Mouse (Mus musculus): ENCODE results near the gene Ciart. TPM values are rescaled to one million over a fixed set of nuclear protein-coding genes. Genes with fewer than 3 reads are reported as not detected.

Ciart gene
- polyA plus RNA-seq, 1 experiment from 2014 or later, result 2.7 TPM

DNA sequence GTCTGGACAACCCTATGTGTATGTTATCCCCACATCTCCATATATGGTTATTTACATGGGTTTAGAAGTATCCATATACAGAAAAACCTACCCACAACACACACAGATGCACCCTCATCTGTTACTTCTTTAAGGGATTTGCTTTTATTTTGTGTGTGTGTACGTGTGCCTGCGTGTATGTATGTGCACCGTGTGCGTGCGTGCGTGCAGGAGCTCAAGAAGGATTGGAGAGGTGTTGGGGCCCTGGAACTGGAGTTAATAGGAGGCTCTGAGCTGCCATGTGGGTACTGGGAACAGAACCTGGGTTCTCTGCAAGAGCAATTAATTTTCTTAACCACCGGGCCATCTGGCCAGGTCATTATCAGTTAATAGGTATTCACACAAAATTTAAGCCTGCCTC lies 10.0 kb downstream of the Ciart start:
- Histone ChIP-seq H3K4me1 (replicated peaks; ENCODE audit: control insufficient read depth, insufficient read depth, low read length) (peaks cover 14% of the 10 kb centered on the region), H3K9ac (peak overlapping the region; percentile 71), H3K9me3 (ENCODE audit: control insufficient read depth, low read length) (no peaks in the 10 kb centered on the region), H3K4me3 (replicated peaks; ENCODE audit: low read length) (peak overlapping the region; percentile 61), H3K4me2 (replicated peaks) (peak overlapping the region; percentile 70), H3K27ac (no peak overlapping the region), H3K36me3 (replicated peaks; ENCODE audit: control insufficient read depth, insufficient read depth) (peaks cover 18% of the 10 kb centered on the region), H3K27me3 (ENCODE audit: control insufficient read depth, insufficient read depth, low read length) (no peaks in the 10 kb centered on the region)
- ATAC-seq (ENCODE audit: low FRiP score) (no peak), DNase-seq (ENCODE audit: low spot score) (no peak)
- 89% methylated on average over 7 of the region's 7 CpGs for WGBS

DNA sequence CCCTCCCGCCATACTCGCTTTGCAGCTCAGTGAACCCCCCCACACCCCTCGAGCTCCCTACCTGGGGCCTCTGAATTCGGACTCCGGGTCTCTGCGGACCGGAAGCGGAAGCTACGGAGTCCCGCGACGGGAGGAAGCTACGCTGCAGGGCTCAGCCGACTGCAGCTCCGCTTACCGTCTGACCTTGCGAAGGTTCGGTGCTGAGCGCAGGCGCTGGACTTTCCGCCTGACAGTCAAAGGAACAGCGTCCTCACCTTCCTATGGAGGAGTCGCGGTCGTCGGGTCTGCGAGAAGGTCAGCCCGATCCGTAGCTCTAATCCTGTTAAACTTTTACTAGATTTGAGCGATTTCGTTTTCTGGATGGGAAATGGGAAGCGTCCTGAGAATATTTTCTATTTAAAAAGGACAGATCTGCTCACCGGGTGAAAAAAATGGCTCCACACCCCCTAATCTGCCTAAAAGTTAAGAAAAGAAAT lies 10.6 kb downstream of the Ciart start, which contains the start of gene Mrps21:
Mrps21 (minus strand) TSS at position 128 of the 476 bp plus-strand sequence.
- DNase-seq (ENCODE audit: low spot score) (peak; percentile 88), ATAC-seq (ENCODE audit: low FRiP score) (peak; percentile 93)
- H3K9ac ChIP-seq, result peak within 1 kb of the TSS; percentile 71
- H3K4me3 ChIP-seq (replicated peaks; ENCODE audit: low read length), result peak within 1 kb of the TSS; percentile 61
- WGBS, result under 1% methylated on average over 33 of the region's 33 CpGs
- peaks cover 14% of the 10 kb centered on the region for H3K4me1 ChIP-seq (replicated peaks; ENCODE audit: control insufficient read depth, insufficient read depth, low read length)
- H3K9me3 ChIP-seq (ENCODE audit: control insufficient read depth, low read length), result no peaks in the 10 kb centered on the region
- H3K27ac ChIP-seq, result peak within 1 kb of the TSS; percentile 74
- H3K4me2 ChIP-seq (replicated peaks), result peak within 1 kb of the TSS; percentile 70
- peaks cover 22% of the 10 kb centered on the region for H3K36me3 ChIP-seq (replicated peaks; ENCODE audit: control insufficient read depth, insufficient read depth)
- no peaks in the 10 kb centered on the region for H3K27me3 ChIP-seq (ENCODE audit: control insufficient read depth, insufficient read depth, low read length)

DNA sequence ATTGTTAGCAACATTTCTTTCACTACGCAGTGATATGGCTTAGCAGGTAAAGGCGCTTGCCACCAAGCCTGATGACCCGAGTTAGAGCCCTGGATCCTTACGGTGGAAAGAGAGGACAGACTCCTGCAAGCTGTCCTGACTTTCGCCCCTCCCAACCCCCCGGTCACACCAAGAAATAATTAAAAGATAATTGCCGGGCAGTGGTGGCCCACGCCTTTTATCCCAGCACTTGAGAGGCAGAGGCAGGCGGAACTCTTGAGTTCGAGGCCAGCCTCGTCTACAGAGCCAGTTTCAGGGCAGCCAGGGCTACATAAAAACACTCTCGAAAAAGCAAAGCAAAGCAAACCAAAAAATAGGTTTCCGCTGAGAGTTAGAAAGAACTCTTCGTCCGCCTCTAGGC lies 11.1 kb downstream of the Ciart start:
- ATAC-seq (ENCODE audit: low FRiP score), result peak; percentile 41; the same call in 1 of the 2 replicates

DNA sequence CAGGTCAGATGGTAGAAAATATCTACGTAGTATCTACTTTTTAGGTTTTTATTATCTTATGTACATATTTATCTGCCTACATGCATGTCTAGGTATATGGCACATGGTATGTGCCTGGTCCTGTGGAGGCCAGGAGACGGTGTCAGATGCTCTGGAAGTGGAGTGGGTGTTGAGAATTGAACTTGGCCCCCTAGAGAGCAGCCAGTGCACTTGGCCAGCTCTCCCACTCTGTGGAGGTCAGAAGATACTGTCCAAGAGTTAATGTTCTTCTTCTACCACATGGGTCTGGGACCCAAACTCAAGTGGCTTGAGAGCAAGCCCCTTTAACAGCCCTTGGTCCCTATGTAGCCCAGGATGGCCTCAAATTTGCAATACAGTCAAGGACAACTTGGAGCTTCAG lies 14.6 kb downstream of the Ciart start:
- H3K4me1 ChIP-seq (replicated peaks; ENCODE audit: control insufficient read depth, insufficient read depth, low read length), result peaks cover 10% of the 10 kb centered on the region
- 92% methylated on average over 2 of the region's 2 CpGs for whole genome bisulfite sequencing
- ATAC-seq (ENCODE audit: low FRiP score), result no peak
- peaks cover 38% of the 10 kb centered on the region for H3K36me3 ChIP-seq (replicated peaks; ENCODE audit: control insufficient read depth, insufficient read depth)
- no peak for DNase-seq (ENCODE audit: low spot score)
- H3K27ac ChIP-seq, result no peak overlapping the region
- no peak overlapping the region for H3K4me2 ChIP-seq (replicated peaks)
- H3K4me3 ChIP-seq (replicated peaks; ENCODE audit: low read length), result no peak overlapping the region
- H3K9ac ChIP-seq, result no peak overlapping the region
- H3K27me3 ChIP-seq (ENCODE audit: control insufficient read depth, insufficient read depth, low read length), result no peaks in the 10 kb centered on the region
- H3K9me3 ChIP-seq (ENCODE audit: control insufficient read depth, low read length), result no peaks in the 10 kb centered on the region

More for the DNA sequence above, 11.1 kb downstream of the Ciart start:
- Histone ChIP-seq H3K9ac (peak overlapping the region; percentile 71), H3K9me3 (ENCODE audit: control insufficient read depth, low read length) (no peaks in the 10 kb centered on the region), H3K27ac (peak overlapping the region; percentile 74), H3K36me3 (replicated peaks; ENCODE audit: control insufficient read depth, insufficient read depth) (peaks cover 22% of the 10 kb centered on the region), H3K4me1 (replicated peaks; ENCODE audit: control insufficient read depth, insufficient read depth, low read length) (peaks cover 14% of the 10 kb centered on the region), H3K27me3 (ENCODE audit: control insufficient read depth, insufficient read depth, low read length) (no peaks in the 10 kb centered on the region), H3K4me2 (replicated peaks) (peak overlapping the region; percentile 70), H3K4me3 (replicated peaks; ENCODE audit: low read length) (peak overlapping the region; percentile 61)
- DNase-seq (ENCODE audit: low spot score), result no peak
- 6% methylated on average over 15 of the region's 15 CpGs for WGBS

DNA sequence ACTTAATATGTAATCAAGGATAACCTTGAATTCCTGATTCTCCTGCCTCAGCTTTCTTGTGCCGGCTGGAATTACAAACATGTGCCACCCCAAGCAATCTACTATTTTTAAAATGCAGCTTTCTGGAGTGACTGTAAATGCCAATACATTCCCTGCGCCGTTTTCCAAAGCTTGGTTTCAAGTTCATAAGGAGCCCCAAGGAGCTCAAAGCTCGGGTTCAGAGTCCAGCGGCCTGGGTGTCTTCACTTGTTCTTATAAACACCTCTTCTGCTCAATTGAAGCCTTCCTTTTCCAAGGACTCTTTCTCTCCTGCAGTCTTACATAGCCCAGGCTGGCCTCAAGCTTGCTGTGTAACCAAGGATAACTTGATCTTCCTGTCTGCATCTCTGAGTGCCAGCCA lies 16.0 kb downstream of the Ciart start:
- 94% methylated on average over 5 of the region's 5 CpGs for WGBS

DNA sequence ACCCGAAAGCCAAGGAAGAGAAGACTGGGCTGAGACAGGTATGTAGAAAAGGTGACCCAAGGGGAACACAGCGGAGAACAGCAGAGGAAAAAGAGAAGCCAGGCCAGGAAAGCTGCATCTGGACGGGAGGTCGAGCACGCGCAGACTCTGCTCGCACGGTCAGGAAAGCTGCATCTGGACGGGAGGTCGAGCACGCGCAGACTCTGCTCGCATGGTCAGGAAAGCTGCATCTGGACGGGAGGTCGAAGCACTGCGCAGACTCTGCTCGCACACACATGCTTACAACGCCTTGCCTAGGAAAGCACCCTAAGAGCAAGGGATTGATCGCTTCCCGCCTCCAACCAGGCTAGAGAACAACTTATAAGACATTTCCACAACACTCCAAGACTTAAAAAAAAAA lies 16.5 kb downstream of the Ciart start:
- 94% methylated on average over 20 of the region's 20 CpGs for WGBS
- H3K4me3 ChIP-seq (replicated peaks; ENCODE audit: low read length), result no peak overlapping the region
- H3K9ac ChIP-seq, result no peak overlapping the region
- H3K27me3 ChIP-seq (ENCODE audit: control insufficient read depth, insufficient read depth, low read length), result no peaks in the 10 kb centered on the region
- no peak overlapping the region for H3K27ac ChIP-seq
- no peak for ATAC-seq (ENCODE audit: low FRiP score)
- H3K9me3 ChIP-seq (ENCODE audit: control insufficient read depth, low read length), result no peaks in the 10 kb centered on the region
- no peak overlapping the region for H3K4me2 ChIP-seq (replicated peaks)
- peaks cover 3% of the 10 kb centered on the region; the same call in 1 of the 2 replicates for H3K4me1 ChIP-seq (replicated peaks; ENCODE audit: control insufficient read depth, insufficient read depth, low read length)
- H3K36me3 ChIP-seq (replicated peaks; ENCODE audit: control insufficient read depth, insufficient read depth), result peaks cover 38% of the 10 kb centered on the region
- no peak for DNase-seq (ENCODE audit: low spot score)

More for the DNA sequence above, 16.0 kb downstream of the Ciart start:
- Histone ChIP-seq H3K4me2 (replicated peaks) (no peak overlapping the region), H3K36me3 (replicated peaks; ENCODE audit: control insufficient read depth, insufficient read depth) (peaks cover 38% of the 10 kb centered on the region), H3K27ac (no peak overlapping the region), H3K9me3 (ENCODE audit: control insufficient read depth, low read length) (no peaks in the 10 kb centered on the region), H3K9ac (no peak overlapping the region), H3K4me1 (replicated peaks; ENCODE audit: control insufficient read depth, insufficient read depth, low read length) (peaks cover 6% of the 10 kb centered on the region; the same call in 1 of the 2 replicates), H3K4me3 (replicated peaks; ENCODE audit: low read length) (no peak overlapping the region), H3K27me3 (ENCODE audit: control insufficient read depth, insufficient read depth, low read length) (no peaks in the 10 kb centered on the region)
- DNase-seq (ENCODE audit: low spot score) (no peak), ATAC-seq (ENCODE audit: low FRiP score) (no peak)

DNA sequence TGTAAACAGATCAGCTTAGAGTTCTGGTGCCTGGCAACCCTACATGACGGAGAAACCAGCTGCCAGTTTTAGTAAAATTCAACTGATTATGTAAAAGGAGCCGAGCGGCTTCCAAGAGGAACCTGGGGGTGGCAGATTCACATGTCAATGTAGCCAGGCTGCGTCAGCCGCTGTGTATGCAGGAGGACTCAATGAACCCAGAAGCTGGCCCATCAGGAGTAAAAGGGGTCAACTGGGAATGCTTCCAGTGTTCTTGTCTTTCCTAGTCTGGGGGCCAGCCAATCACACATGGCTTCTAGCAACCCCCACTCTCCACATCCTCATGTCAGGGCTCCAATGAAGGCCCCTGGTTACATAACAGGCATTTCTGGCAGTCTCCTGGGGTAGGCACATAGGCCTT lies 17.0 kb downstream of the Ciart start:
- no peaks in the 10 kb centered on the region for H3K4me1 ChIP-seq (replicated peaks; ENCODE audit: control insufficient read depth, insufficient read depth, low read length)
- no peak overlapping the region for H3K9ac ChIP-seq
- H3K27ac ChIP-seq, result no peak overlapping the region
- no peak for DNase-seq (ENCODE audit: low spot score)
- no peak overlapping the region for H3K4me3 ChIP-seq (replicated peaks; ENCODE audit: low read length)
- H3K36me3 ChIP-seq (replicated peaks; ENCODE audit: control insufficient read depth, insufficient read depth), result peaks cover 38% of the 10 kb centered on the region
- H3K27me3 ChIP-seq (ENCODE audit: control insufficient read depth, insufficient read depth, low read length), result no peaks in the 10 kb centered on the region
- ATAC-seq (ENCODE audit: low FRiP score), result no peak
- H3K9me3 ChIP-seq (ENCODE audit: control insufficient read depth, low read length), result no peaks in the 10 kb centered on the region
- WGBS, result 92% methylated on average over 5 of the region's 5 CpGs
- no peak overlapping the region for H3K4me2 ChIP-seq (replicated peaks)

DNA sequence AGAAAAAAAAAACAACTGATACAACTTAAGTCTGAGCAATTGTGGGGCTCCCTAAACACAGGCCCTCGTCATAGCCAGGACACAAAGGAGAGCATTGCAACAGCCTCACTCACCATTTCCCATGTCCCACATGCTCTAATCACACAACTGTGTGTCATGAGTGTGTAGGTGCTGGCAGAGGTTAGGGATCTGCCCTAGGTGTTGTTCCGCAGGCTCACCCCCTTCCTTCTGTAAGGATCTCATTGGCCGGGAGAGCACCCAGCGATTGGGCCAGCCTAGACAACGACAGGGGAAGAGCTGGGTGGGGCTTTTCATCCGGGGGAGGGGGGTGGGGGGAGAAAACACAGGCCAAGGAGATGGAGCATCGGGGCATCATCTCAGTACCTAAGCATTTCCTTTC lies 18.5 kb downstream of the Ciart start:
- Histone ChIP-seq H3K27me3 (ENCODE audit: control insufficient read depth, insufficient read depth, low read length) (no peaks in the 10 kb centered on the region), H3K4me1 (replicated peaks; ENCODE audit: control insufficient read depth, insufficient read depth, low read length) (no peaks in the 10 kb centered on the region), H3K9ac (no peak overlapping the region), H3K27ac (no peak overlapping the region), H3K4me2 (replicated peaks) (no peak overlapping the region), H3K4me3 (replicated peaks; ENCODE audit: low read length) (no peak overlapping the region), H3K9me3 (ENCODE audit: control insufficient read depth, low read length) (no peaks in the 10 kb centered on the region), H3K36me3 (replicated peaks; ENCODE audit: control insufficient read depth, insufficient read depth) (peaks cover 30% of the 10 kb centered on the region; the same call in 1 of the 2 replicates)
- WGBS, result 87% methylated on average over 7 of the region's 7 CpGs
- DNase-seq (ENCODE audit: low spot score) (no peak), ATAC-seq (ENCODE audit: low FRiP score) (no peak)

DNA sequence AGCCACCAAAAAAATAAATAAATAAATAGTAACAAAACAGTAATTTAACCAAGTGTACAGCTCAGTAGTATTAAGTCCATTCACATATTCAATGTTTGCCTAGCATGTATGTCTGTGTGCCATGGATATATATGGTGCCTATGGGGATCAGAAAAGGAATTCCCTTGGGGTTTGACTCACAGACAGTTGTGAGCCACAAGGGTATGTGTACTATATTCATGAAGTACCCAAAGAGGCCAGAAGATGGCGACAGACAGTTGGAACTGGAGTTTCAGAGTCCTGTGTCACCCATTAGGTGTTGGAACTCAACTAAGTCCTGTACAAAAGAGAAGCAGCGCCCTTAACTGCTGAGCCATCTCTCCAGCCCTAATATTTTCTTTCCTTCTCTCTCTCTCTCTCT lies 20.3 kb downstream of the Ciart start:
- H3K4me1 ChIP-seq (replicated peaks; ENCODE audit: control insufficient read depth, insufficient read depth, low read length), result no peaks in the 10 kb centered on the region
- H3K4me2 ChIP-seq (replicated peaks), result no peak overlapping the region
- no peak overlapping the region for H3K9ac ChIP-seq
- H3K36me3 ChIP-seq (replicated peaks; ENCODE audit: control insufficient read depth, insufficient read depth), result peaks cover 17% of the 10 kb centered on the region; the same call in 1 of the 2 replicates
- H3K9me3 ChIP-seq (ENCODE audit: control insufficient read depth, low read length), result no peaks in the 10 kb centered on the region
- peak; percentile 57 for ATAC-seq (ENCODE audit: low FRiP score)
- DNase-seq (ENCODE audit: low spot score), result peak; percentile 78
- WGBS, result 34% methylated on average over 2 of the region's 2 CpGs
- H3K27ac ChIP-seq, result no peak overlapping the region
- H3K4me3 ChIP-seq (replicated peaks; ENCODE audit: low read length), result no peak overlapping the region
- no peaks in the 10 kb centered on the region for H3K27me3 ChIP-seq (ENCODE audit: control insufficient read depth, insufficient read depth, low read length)

DNA sequence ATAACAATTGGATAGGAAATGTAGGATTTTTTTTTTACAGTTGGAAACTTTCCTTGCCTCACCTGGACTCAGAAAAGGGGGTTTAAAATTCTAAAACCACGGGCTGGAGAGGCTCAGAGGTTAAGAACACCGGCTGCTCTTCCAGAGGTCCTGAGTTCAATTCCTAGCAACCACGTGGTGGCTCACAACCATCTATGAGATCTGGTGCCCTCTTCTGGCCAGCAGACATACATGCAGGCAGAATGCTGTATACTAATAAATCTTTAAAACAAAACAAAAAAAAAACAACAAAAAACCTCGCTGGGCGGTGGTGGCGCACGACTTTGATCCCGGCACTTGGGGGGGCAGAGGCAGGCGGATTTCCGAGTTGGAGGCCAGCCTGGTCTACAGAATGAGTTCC lies 20.8 kb downstream of the Ciart start:
- Histone ChIP-seq H3K9me3 (ENCODE audit: control insufficient read depth, low read length) (no peaks in the 10 kb centered on the region), H3K36me3 (replicated peaks; ENCODE audit: control insufficient read depth, insufficient read depth) (peaks cover 16% of the 10 kb centered on the region; the same call in 1 of the 2 replicates), H3K27ac (no peak overlapping the region)

More for the DNA sequence above, 20.8 kb downstream of the Ciart start:
- H3K4me3 ChIP-seq (replicated peaks; ENCODE audit: low read length), result no peak overlapping the region
- no peaks in the 10 kb centered on the region for H3K27me3 ChIP-seq (ENCODE audit: control insufficient read depth, insufficient read depth, low read length)
- no peak for ATAC-seq (ENCODE audit: low FRiP score)
- no peak overlapping the region for H3K4me2 ChIP-seq (replicated peaks)
- DNase-seq (ENCODE audit: low spot score), result no peak
- 76% methylated on average over 10 of the region's 10 CpGs for WGBS
- 0 out of 2 replicates have a peak, but pooled peaks cover 1% of the 10 kb centered on the region for H3K4me1 ChIP-seq (replicated peaks; ENCODE audit: control insufficient read depth, insufficient read depth, low read length)
- H3K9ac ChIP-seq, result no peak overlapping the region

Data from hindbrain, embryonic 14.5 days (tissue).